Mouse (Mus musculus): ENCODE data around the gene Cilp. TPM values are rescaled to one million over a fixed set of nuclear protein-coding genes. Genes with fewer than 3 reads are reported as not detected.
A peak's percentile ranks its signal among the peaks of the same experiment; 100 is the strongest.

Cilp gene
- total and polyA plus RNA-seq, 2 experiments, result 0.15 to 0.18 TPM

DNA sequence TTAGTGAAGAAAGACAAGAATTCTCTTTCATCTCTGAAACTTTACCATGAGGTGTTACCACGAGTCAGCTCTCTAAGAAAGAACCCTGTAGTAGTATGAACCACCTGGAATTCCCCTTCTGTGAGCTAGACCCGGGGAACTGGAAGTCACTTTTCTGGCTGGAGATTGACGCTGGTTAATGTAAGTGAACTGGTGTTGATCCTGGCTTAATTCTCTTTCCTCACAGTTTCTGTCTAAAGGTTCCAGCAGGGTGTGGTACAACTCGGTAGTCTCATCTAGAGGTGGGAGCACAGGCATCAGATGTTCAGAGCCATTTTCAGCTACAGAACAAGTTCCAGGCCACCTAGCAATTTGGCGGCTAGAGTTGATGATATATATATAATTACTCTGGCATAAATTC is 28.1 kb downstream of the Cilp start:
- peak; percentile 63 for DNase-seq (ENCODE audit: extremely low read depth, low read depth, low spot score)
- 2% methylated on average over 5 of the region's 5 CpGs for WGBS
- Histone ChIP-seq H3K9ac (ENCODE audit: low read depth, low read length) (peak overlapping the region; percentile 91), H3K4me1 (ENCODE audit: control insufficient read depth, insufficient read depth, low read length) (peaks cover 26% of the 10 kb centered on the region), H3K27me3 (ENCODE audit: control insufficient read depth, insufficient read depth, low read length) (no peaks in the 10 kb centered on the region), H3K36me3 (ENCODE audit: control insufficient read depth, insufficient read depth, low read length) (peaks cover 7% of the 10 kb centered on the region; the same call in 1 of the 2 replicates), H3K4me3 (ENCODE audit: insufficient read depth, low read depth, low read length) (peak overlapping the region; percentile 76), H3K27ac (replicated peaks; ENCODE audit: insufficient read depth, low read depth, low read length) (peak overlapping the region; percentile 97), H3K79me2 (ENCODE audit: control insufficient read depth, insufficient read depth, low read length) (peaks cover 17% of the 10 kb centered on the region; the same call in 1 of the 2 replicates)
- no peak for TF ChIP-seq CTCF (IDR thresholded peaks at IDR 0.05; ENCODE audit: low read depth, low read length)

DNA sequence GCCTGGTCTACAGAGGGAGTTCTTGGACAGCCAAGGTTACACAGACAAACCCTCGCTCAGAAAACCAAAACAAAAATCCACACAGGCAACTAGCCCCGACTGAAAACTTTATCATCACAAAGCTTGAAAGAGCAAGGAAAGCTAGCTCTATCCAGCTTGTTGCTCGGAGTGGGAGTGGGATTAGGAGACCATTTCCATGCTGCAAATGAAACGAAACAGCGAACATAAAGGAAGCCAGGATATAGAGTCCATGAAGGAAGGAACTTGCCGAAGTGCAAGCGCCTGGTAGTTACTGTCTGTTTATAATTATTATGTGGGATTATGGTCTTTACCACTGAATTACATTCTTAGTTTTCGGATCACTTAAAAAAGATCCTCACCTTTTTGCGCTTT is 28.6 kb downstream of the Cilp start:
- peak; percentile 51 for DNase-seq (ENCODE audit: extremely low read depth, low read depth, low spot score)
- Histone ChIP-seq H3K27ac (replicated peaks; ENCODE audit: insufficient read depth, low read depth, low read length) (peak overlapping the region; percentile 97), H3K4me3 (ENCODE audit: insufficient read depth, low read depth, low read length) (peak overlapping the region; percentile 76), H3K79me2 (ENCODE audit: control insufficient read depth, insufficient read depth, low read length) (peaks cover 17% of the 10 kb centered on the region; the same call in 1 of the 2 replicates), H3K36me3 (ENCODE audit: control insufficient read depth, insufficient read depth, low read length) (peaks cover 7% of the 10 kb centered on the region; the same call in 1 of the 2 replicates), H3K4me1 (ENCODE audit: control insufficient read depth, insufficient read depth, low read length) (peaks cover 26% of the 10 kb centered on the region), H3K9ac (ENCODE audit: low read depth, low read length) (peak overlapping the region; percentile 91), H3K27me3 (ENCODE audit: control insufficient read depth, insufficient read depth, low read length) (no peaks in the 10 kb centered on the region)
- under 1% methylated on average over 9 of the region's 9 CpGs for WGBS
- TF ChIP-seq POLR2A (IDR thresholded peaks at IDR 0.05; ENCODE audit: extremely low read depth, insufficient read depth, low read length), result no peak
- no peak for TF ChIP-seq CTCF (IDR thresholded peaks at IDR 0.05; ENCODE audit: low read depth, low read length)

DNA sequence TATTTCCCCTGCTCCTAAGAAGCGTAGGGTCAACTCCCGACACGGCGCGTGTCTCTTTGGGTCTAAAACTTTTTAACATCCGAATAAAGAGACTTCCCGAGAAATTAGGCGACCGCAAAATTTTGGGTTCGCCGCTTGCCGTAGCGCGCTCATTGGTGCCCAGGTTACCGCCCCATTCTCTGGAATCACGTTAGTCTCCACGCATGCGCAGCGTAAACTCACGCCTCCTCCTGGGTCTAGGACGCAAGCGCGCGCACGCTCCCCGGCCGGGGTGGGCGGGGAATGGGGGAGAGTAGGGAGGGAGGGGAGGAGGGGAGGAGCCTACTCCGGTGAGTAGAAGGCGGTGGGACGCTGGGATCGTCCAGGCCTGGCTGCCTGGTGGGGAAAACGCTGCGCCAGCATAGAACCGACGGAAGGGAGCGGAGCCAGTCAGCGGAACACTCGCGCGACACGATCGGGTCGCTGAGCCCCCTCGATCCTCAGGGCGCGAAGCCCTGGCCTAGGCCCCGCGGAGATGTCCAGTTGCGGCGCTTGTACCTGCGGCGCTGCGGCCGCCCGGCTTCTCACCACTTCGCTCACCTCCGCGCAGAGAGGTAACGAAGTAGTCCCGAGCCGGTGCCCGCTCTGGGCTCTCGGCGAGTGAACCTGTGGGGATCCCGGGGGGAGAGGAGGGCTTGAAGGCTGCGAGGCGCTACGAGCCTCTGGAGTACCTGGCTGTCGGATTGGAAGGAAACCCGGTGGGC is 29.2 kb downstream of the Cilp start, which contains the start of gene Clpx:
Clpx (plus strand) TSS at position 288 of the 743 bp plus-strand sequence.
- Histone ChIP-seq H3K36me3 (ENCODE audit: control insufficient read depth, insufficient read depth, low read length) (peaks cover 7% of the 10 kb centered on the region; the same call in 1 of the 2 replicates), H3K4me1 (ENCODE audit: control insufficient read depth, insufficient read depth, low read length) (peaks cover 28% of the 10 kb centered on the region), H3K4me3 (ENCODE audit: insufficient read depth, low read depth, low read length) (peak within 1 kb of the TSS; percentile 91), H3K79me2 (ENCODE audit: control insufficient read depth, insufficient read depth, low read length) (peaks cover 23% of the 10 kb centered on the region; the same call in 1 of the 2 replicates), H3K9ac (ENCODE audit: low read depth, low read length) (peak within 1 kb of the TSS; percentile 95), H3K27ac (replicated peaks; ENCODE audit: insufficient read depth, low read depth, low read length) (peak within 1 kb of the TSS; percentile 97), H3K27me3 (ENCODE audit: control insufficient read depth, insufficient read depth, low read length) (no peaks in the 10 kb centered on the region)
- no peak for TF ChIP-seq CTCF (IDR thresholded peaks at IDR 0.05; ENCODE audit: low read depth, low read length)
- TF ChIP-seq POLR2A (IDR thresholded peaks at IDR 0.05; ENCODE audit: extremely low read depth, insufficient read depth, low read length), result peak; percentile 96
- WGBS, result under 1% methylated on average over 71 of the region's 71 CpGs
- DNase-seq (ENCODE audit: extremely low read depth, low read depth, low spot score), result peak; percentile 91

DNA sequence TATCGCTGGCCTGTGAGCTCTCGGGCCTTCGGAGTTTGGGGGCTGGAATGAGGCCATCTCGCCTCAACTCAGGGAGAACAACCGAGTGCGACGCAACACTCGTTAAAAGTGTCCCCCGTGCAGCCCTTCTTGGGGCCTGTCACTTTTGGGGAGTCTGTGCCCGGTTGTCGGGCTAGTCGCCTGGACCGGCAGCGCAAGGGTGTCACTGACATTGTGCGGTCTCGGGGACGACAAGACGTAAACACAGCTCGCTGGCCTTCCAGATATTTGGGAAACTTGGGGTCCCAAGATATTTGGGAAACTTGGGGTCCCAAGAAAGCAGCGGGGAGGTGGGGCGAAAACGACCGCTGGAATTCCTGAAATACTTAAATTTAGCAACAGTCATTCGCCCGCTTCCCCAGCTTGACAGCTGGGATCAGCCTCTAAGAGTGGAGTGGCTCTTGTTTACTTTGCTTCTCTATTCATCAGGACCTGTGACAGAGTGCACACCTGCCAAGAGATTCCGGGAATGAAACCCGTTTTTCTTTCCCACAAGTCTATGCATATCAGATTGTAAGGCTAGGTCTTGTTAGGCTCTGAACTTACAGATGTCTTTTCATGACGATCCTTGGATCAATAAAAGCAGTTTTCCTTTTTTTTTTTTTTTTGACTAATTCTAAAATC is 29.9 kb downstream of the Cilp start:
- Histone ChIP-seq H3K27ac (replicated peaks; ENCODE audit: insufficient read depth, low read depth, low read length) (peak overlapping the region; percentile 90), H3K27me3 (ENCODE audit: control insufficient read depth, insufficient read depth, low read length) (no peaks in the 10 kb centered on the region), H3K9ac (ENCODE audit: low read depth, low read length) (peak overlapping the region; percentile 95), H3K36me3 (ENCODE audit: control insufficient read depth, insufficient read depth, low read length) (peaks cover 7% of the 10 kb centered on the region; the same call in 1 of the 2 replicates), H3K4me3 (ENCODE audit: insufficient read depth, low read depth, low read length) (peak overlapping the region; percentile 91), H3K4me1 (ENCODE audit: control insufficient read depth, insufficient read depth, low read length) (peaks cover 28% of the 10 kb centered on the region), H3K79me2 (ENCODE audit: control insufficient read depth, insufficient read depth, low read length) (peaks cover 26% of the 10 kb centered on the region; the same call in 1 of the 2 replicates)
- peak; percentile 92 for DNase-seq (ENCODE audit: extremely low read depth, low read depth, low spot score)
- under 1% methylated on average over 28 of the region's 28 CpGs for WGBS
- TF ChIP-seq CTCF (IDR thresholded peaks at IDR 0.05; ENCODE audit: low read depth, low read length) (no peak), POLR2A (IDR thresholded peaks at IDR 0.05; ENCODE audit: extremely low read depth, insufficient read depth, low read length) (no peak)

DNA sequence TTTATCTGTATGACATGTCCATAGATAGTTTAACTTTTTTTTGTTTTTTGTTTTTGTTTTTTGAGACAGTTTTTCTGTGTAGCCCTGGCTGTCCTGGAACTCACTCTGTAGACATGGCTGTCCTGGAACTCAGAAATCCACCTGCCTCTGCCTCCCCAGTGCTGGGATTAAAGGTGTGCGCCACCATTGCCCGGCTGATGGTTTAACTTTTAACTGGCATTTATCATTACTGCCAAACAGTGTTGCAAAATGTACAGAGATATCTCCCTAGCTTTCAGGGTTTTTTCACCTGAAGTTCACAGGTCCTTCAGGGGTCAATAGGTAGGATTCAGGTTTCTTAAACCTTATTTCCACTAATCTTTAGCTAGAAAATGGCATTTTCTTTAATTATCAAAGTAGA is 32.1 kb downstream of the Cilp start:
- H3K27ac ChIP-seq (replicated peaks; ENCODE audit: insufficient read depth, low read depth, low read length), result peak overlapping the region; percentile 27
- DNase-seq (ENCODE audit: extremely low read depth, low read depth, low spot score), result peak; percentile 94
- WGBS, result 28% methylated on average over 2 of the region's 2 CpGs
- peaks cover 31% of the 10 kb centered on the region for H3K4me1 ChIP-seq (ENCODE audit: control insufficient read depth, insufficient read depth, low read length)
- TF ChIP-seq POLR2A (IDR thresholded peaks at IDR 0.05; ENCODE audit: extremely low read depth, insufficient read depth, low read length), result no peak
- no peak for TF ChIP-seq CTCF (IDR thresholded peaks at IDR 0.05; ENCODE audit: low read depth, low read length)
- peaks cover 26% of the 10 kb centered on the region; the same call in 1 of the 2 replicates for H3K79me2 ChIP-seq (ENCODE audit: control insufficient read depth, insufficient read depth, low read length)
- H3K9ac ChIP-seq (ENCODE audit: low read depth, low read length), result no peak overlapping the region
- H3K4me3 ChIP-seq (ENCODE audit: insufficient read depth, low read depth, low read length), result no peak overlapping the region
- no peaks in the 10 kb centered on the region for H3K27me3 ChIP-seq (ENCODE audit: control insufficient read depth, insufficient read depth, low read length)
- H3K36me3 ChIP-seq (ENCODE audit: control insufficient read depth, insufficient read depth, low read length), result peaks cover 21% of the 10 kb centered on the region
